ENCODE assay signal across 28 mouse cellular contexts in the genomic region with DNA sequence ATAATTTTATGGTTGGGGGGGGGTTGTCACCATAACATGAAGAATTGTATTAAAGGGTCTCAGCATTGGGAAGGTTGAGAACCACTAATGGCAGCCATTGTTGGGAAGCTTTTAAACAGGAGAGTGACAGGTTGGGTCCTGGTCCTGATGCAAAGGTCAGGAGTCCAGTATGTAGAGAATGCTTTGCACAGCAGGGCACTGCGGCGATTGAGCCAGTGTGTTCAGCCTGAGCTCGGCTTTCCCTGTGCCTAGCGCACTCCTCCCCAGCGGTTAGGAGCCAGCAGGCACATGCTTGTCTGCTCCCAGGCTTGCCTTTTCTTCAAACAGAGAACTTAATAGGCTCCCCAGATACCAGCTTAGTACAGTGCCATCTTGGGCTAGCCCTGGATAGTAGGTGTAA. TPM values are rescaled to one million over a fixed set of nuclear protein-coding genes. Genes with fewer than 3 reads are reported as not detected.
DNase-seq lines count a peak whose midpoint lies in the region; ATAC-seq and TF ChIP-seq lines count a peak whose summit lies in the region.
"Had no signal": no experiment of that assay in that cellular context is flagged by ENCODE, and none has a peak within 500 bp of the region (broad histone marks: within the 10 kb centered on the region; RNA-seq: fewer than 3 reads in every experiment).

No protein-coding gene starts in this region.

- DNase-seq in heart, embryonic 10.5 days (ENCODE audit: low spot score), result no peak
- no peak for DNase-seq in kidney, adult 18-20 months
- DNase-seq in liver, postnatal 0 days, result no peak
- DNase-seq in layer of hippocampus, adult 2 months (ENCODE audit: low spot score in 2 of 2), result no peak
- no peak for DNase-seq in cerebellum, postnatal 10 days
- DNase-seq: adrenal gland, postnatal 14 days; cerebellum, postnatal 25 days; kidney, adult 8-10 months; lung, adult 18-20 months; lung, postnatal 14 days; thymus, postnatal 25 days had no signal

- TF ChIP-seq CTCF in liver, postnatal 0 days (IDR thresholded peaks at IDR 0.05; ENCODE audit: low read depth), result no peak
- TF ChIP-seq CTCF in layer of hippocampus, adult 2 months (conservative IDR thresholded peaks at IDR 0.05), result no peak

- 69% methylated on average over 5 of the region's 5 CpGs for WGBS in heart, embryonic 12.5 days
- 61% methylated on average over 5 of the region's 5 CpGs for WGBS in heart, embryonic 10.5 days
- 62% methylated on average over 5 of the region's 5 CpGs for WGBS in kidney, embryonic 15.5 days
- WGBS in intestine, embryonic 16.5 days, result 60% methylated on average over 5 of the region's 5 CpGs
- WGBS in liver, postnatal 0 days (ENCODE audit: insufficient replicate concordance), result 63% methylated on average over 5 of the region's 5 CpGs

- 0 out of 2 replicates have a peak overlapping the region, but pooled peaks have one; percentile 10 for H3K27ac ChIP-seq in heart, embryonic 12.5 days (ENCODE audit: poor library complexity, severe bottlenecking)
- no peak overlapping the region for H3K27ac ChIP-seq in heart, embryonic 10.5 days
- no peak overlapping the region for H3K27ac ChIP-seq in kidney, embryonic 15.5 days
- 0 out of 2 replicates have a peak overlapping the region, but pooled peaks have one; percentile 23 for H3K27ac ChIP-seq in intestine, embryonic 16.5 days (ENCODE audit: low read length)
- no peak overlapping the region for H3K27ac ChIP-seq in liver, postnatal 0 days (ENCODE audit: low read depth)
- H3K27ac ChIP-seq in layer of hippocampus, adult 2 months, result no peak overlapping the region
- H3K27ac ChIP-seq: embryonic facial prominence, embryonic 12.5 days; forebrain, embryonic 15.5 days; hindbrain, embryonic 15.5 days; limb, embryonic 12.5 days had no signal

- no peaks in the 10 kb centered on the region for H3K9me3 ChIP-seq in heart, embryonic 12.5 days (replicated peaks)
- no peaks in the 10 kb centered on the region for H3K9me3 ChIP-seq in heart, embryonic 10.5 days
- no peaks in the 10 kb centered on the region for H3K9me3 ChIP-seq in kidney, embryonic 15.5 days (replicated peaks)
- no peaks in the 10 kb centered on the region for H3K9me3 ChIP-seq in intestine, embryonic 16.5 days (ENCODE audit: control insufficient read depth, low read length)
- H3K9me3 ChIP-seq in liver, postnatal 0 days (ENCODE audit: low read length), result no peaks in the 10 kb centered on the region
- H3K9me3 ChIP-seq: embryonic facial prominence, embryonic 12.5 days; forebrain, embryonic 15.5 days; hindbrain, embryonic 15.5 days; limb, embryonic 12.5 days had no signal

- no peak for ATAC-seq in heart, embryonic 12.5 days (ENCODE audit: insufficient number of reproducible peaks, low FRiP score)
- ATAC-seq in kidney, embryonic 15.5 days (replicated peaks; ENCODE audit: low FRiP score), result 0 out of 2 replicates have a peak, but pooled peaks have one; percentile 54
- ATAC-seq in intestine, embryonic 16.5 days, result peak; percentile 72
- peak; percentile 56; the same call in 1 of the 2 replicates for ATAC-seq in liver, postnatal 0 days
- ATAC-seq: forebrain, embryonic 15.5 days had no signal

- no peak overlapping the region for H3K9ac ChIP-seq in heart, embryonic 12.5 days
- H3K9ac ChIP-seq in kidney, embryonic 15.5 days, result no peak overlapping the region
- no peak overlapping the region for H3K9ac ChIP-seq in intestine, embryonic 16.5 days (ENCODE audit: low read depth, low read length)
- no peak overlapping the region for H3K9ac ChIP-seq in liver, postnatal 0 days (replicated peaks)
- H3K9ac ChIP-seq: embryonic facial prominence, embryonic 12.5 days; forebrain, embryonic 15.5 days; hindbrain, embryonic 15.5 days; limb, embryonic 12.5 days had no signal

- no peak for TF ChIP-seq EP300 in liver, postnatal 0 days (IDR thresholded peaks at IDR 0.05; ENCODE audit: low read depth)

- H3K4me1 ChIP-seq in heart, embryonic 12.5 days (replicated peaks), result peaks cover 14% of the 10 kb centered on the region
- H3K4me1 ChIP-seq in heart, embryonic 10.5 days, result peaks cover 14% of the 10 kb centered on the region; the same call in 1 of the 2 replicates
- H3K4me1 ChIP-seq in kidney, embryonic 15.5 days, result no peaks in the 10 kb centered on the region
- H3K4me1 ChIP-seq in intestine, embryonic 16.5 days (ENCODE audit: control insufficient read depth, insufficient read depth, low read length), result peaks cover 8% of the 10 kb centered on the region; the same call in 1 of the 2 replicates
- 0 out of 2 replicates have a peak, but pooled peaks cover 2% of the 10 kb centered on the region for H3K4me1 ChIP-seq in liver, postnatal 0 days (ENCODE audit: insufficient read depth)
- H3K4me1 ChIP-seq: embryonic facial prominence, embryonic 12.5 days; forebrain, embryonic 15.5 days; hindbrain, embryonic 15.5 days; limb, embryonic 12.5 days; megakaryocyte, embryonic 14.5 days had no signal

- H3K4me3 ChIP-seq in heart, embryonic 12.5 days, result no peak overlapping the region
- no peak overlapping the region for H3K4me3 ChIP-seq in heart, embryonic 10.5 days
- no peak overlapping the region for H3K4me3 ChIP-seq in kidney, embryonic 15.5 days (replicated peaks)
- H3K4me3 ChIP-seq in intestine, embryonic 16.5 days (ENCODE audit: low read length), result no peak overlapping the region
- H3K4me3 ChIP-seq in liver, postnatal 0 days (ENCODE audit: low read depth, low read length), result no peak overlapping the region
- no peak overlapping the region for H3K4me3 ChIP-seq in layer of hippocampus, adult 2 months
- H3K4me3 ChIP-seq: embryonic facial prominence, embryonic 12.5 days; erythroblast, embryonic 14.5 days; forebrain, embryonic 15.5 days; hindbrain, embryonic 15.5 days; limb, embryonic 12.5 days; megakaryocyte, embryonic 14.5 days had no signal

- H3K36me3 ChIP-seq in heart, embryonic 12.5 days, result no peaks in the 10 kb centered on the region
- no peaks in the 10 kb centered on the region for H3K36me3 ChIP-seq in heart, embryonic 10.5 days
- no peaks in the 10 kb centered on the region for H3K36me3 ChIP-seq in kidney, embryonic 15.5 days
- no peaks in the 10 kb centered on the region for H3K36me3 ChIP-seq in intestine, embryonic 16.5 days (ENCODE audit: control insufficient read depth, insufficient read depth, low read length)
- H3K36me3 ChIP-seq in liver, postnatal 0 days (replicated peaks; ENCODE audit: insufficient read depth, low read length), result 0 out of 2 replicates have a peak, but pooled peaks cover 5% of the 10 kb centered on the region
- H3K36me3 ChIP-seq: embryonic facial prominence, embryonic 12.5 days; forebrain, embryonic 15.5 days; hindbrain, embryonic 15.5 days; limb, embryonic 12.5 days had no signal

- no peak overlapping the region for H3K4me2 ChIP-seq in heart, embryonic 12.5 days
- no peak overlapping the region for H3K4me2 ChIP-seq in kidney, embryonic 15.5 days
- no peak overlapping the region for H3K4me2 ChIP-seq in intestine, embryonic 16.5 days (ENCODE audit: low read depth, low read length)
- H3K4me2 ChIP-seq in liver, postnatal 0 days (ENCODE audit: low read depth, low read length), result no peak overlapping the region
- H3K4me2 ChIP-seq: embryonic facial prominence, embryonic 12.5 days; forebrain, embryonic 15.5 days; hindbrain, embryonic 15.5 days; limb, embryonic 12.5 days had no signal

- no peaks in the 10 kb centered on the region for H3K27me3 ChIP-seq in heart, embryonic 12.5 days (replicated peaks)
- H3K27me3 ChIP-seq in heart, embryonic 10.5 days (ENCODE audit: insufficient read depth, poor library complexity, severe bottlenecking), result no peaks in the 10 kb centered on the region
- no peaks in the 10 kb centered on the region for H3K27me3 ChIP-seq in kidney, embryonic 15.5 days
- no peaks in the 10 kb centered on the region for H3K27me3 ChIP-seq in intestine, embryonic 16.5 days (replicated peaks; ENCODE audit: control insufficient read depth, insufficient read depth, low read length)
- H3K27me3 ChIP-seq in liver, postnatal 0 days (ENCODE audit: insufficient read depth, low read length), result no peaks in the 10 kb centered on the region
- H3K27me3 ChIP-seq: CH12.LX; embryonic facial prominence, embryonic 12.5 days; forebrain, embryonic 15.5 days; hindbrain, embryonic 15.5 days; limb, embryonic 12.5 days had no signal

RNA-seq across cellular contexts. Expression of a gene that starts 13.6 kb away (rescaled TPM):
- polyA plus RNA-seq in heart, embryonic 12.5 days (2016; fragmentation: Nextera tagmentation; extraction: Ambion mirVana), result 5.4 and 5.5 TPM in 2 replicates
- polyA plus RNA-seq in heart, embryonic 10.5 days (2016; fragmentation: Nextera tagmentation; extraction: Ambion mirVana), result 3.4 and 4.2 TPM in 2 replicates
- 5.6 and 6.1 TPM in 2 replicates for polyA plus RNA-seq in kidney, embryonic 15.5 days (2015; fragmentation: Nextera tagmentation; extraction: Ambion mirVana)
- polyA plus RNA-seq in intestine, embryonic 16.5 days (2015; fragmentation: Nextera tagmentation; extraction: Ambion mirVana), result 16.3 and 17.1 TPM in 2 replicates
- polyA plus RNA-seq in liver, postnatal 0 days (2015; fragmentation: Nextera tagmentation; extraction: Ambion mirVana), result 4.6 and 5.3 TPM in 2 replicates
- 1 to 10 TPM; 1.6 to 4.2 TPM for total RNA-seq in layer of hippocampus, adult 2 months (2021)

RNA-seq across cellular contexts. Expression of a gene that starts 19.4 kb away (rescaled TPM):
- polyA plus RNA-seq in heart, embryonic 12.5 days (2016; fragmentation: Nextera tagmentation; extraction: Ambion mirVana), result not detected in 2 replicates
- 0.14 TPM in 1 of 2 replicates, not detected in the other for polyA plus RNA-seq in heart, embryonic 10.5 days (2016; fragmentation: Nextera tagmentation; extraction: Ambion mirVana)
- 6.3 and 8.2 TPM in 2 replicates for polyA plus RNA-seq in kidney, embryonic 15.5 days (2015; fragmentation: Nextera tagmentation; extraction: Ambion mirVana)
- polyA plus RNA-seq in intestine, embryonic 16.5 days (2015; fragmentation: Nextera tagmentation; extraction: Ambion mirVana), result 106 and 121 TPM in 2 replicates
- polyA plus RNA-seq in liver, postnatal 0 days (2015; fragmentation: Nextera tagmentation; extraction: Ambion mirVana), result 0.17 and 0.36 TPM in 2 replicates
- not detected for total RNA-seq in layer of hippocampus, adult 2 months (2021)
- total RNA-seq: adrenal gland, postnatal 14 days; CH12.LX; gastrocnemius, adult 18-20 months; layer of hippocampus, postnatal 25 days; left cerebral cortex, postnatal 10 days; monocyte, adult 5-6 weeks had no signal
- polyA plus RNA-seq: brain, embryonic 14.5 days; embryonic facial prominence, embryonic 12.5 days; erythroblast, embryonic 14.5 days; forebrain, embryonic 15.5 days; heart, postnatal 0 days; limb, embryonic 12.5 days; neural tube, embryonic 11.5 days had no signal

Comparison
In these comparisons a context has a peak if more than half of its experiments do, and no peak if none do; other contexts are left out.
1. H3K27ac ChIP-seq: peak in heart, embryonic 12.5 days (single experiment) and intestine, embryonic 16.5 days (single experiment); none in heart, embryonic 10.5 days (single experiment), kidney, embryonic 15.5 days (single experiment), liver, postnatal 0 days (single experiment) and layer of hippocampus, adult 2 months (single experiment).
2. RNA of a gene that starts 19.4 kb away (polyA plus RNA-seq): 106 to 121 TPM in intestine, embryonic 16.5 days; 6.3 to 8.2 TPM in kidney, embryonic 15.5 days, 0.17 to 0.36 TPM in liver, postnatal 0 days, 0.14 TPM in heart, embryonic 10.5 days and not detected in heart, embryonic 12.5 days; every median in the first group is over 10 times any median in the second.